Mouse (Mus musculus) kidney, adult 11 months (tissue): Measurements from ENCODE around the gene Rps6kb2.

Experiments used
- DNase-seq: peaks from one replicate; pipeline ENCODE4 v3.0.0; 2022

Gene Rps6kb2

GRCm38 (mm10) chr19:4162646-4163542 lies at the start of gene Rps6kb2:
Gene Rps6kb2 (minus strand): TSS chr19:4163354.
- peak; percentile 98 for DNase-seq

GRCm38 (mm10) chr19:4211891-4212588 lies 48.9 kb upstream of the Rps6kb2 start:
- no peak for DNase-seq

- DNase-seq, result no peak
Observed at GRCm38 (mm10) chr19:4208563-4208962, 45.4 kb upstream of the Rps6kb2 start.

- peak; percentile 79 for DNase-seq
Observed at GRCm38 (mm10) chr19:4206971-4207370, 43.8 kb upstream of the Rps6kb2 start.

- DNase-seq, result no peak
Observed at GRCm38 (mm10) chr19:4204889-4205288, 41.7 kb upstream of the Rps6kb2 start.

- DNase-seq, result no peak
Observed at GRCm38 (mm10) chr19:4203604-4204326, 40.6 kb upstream of the Rps6kb2 start.

- no peak for DNase-seq
Observed at GRCm38 (mm10) chr19:4203148-4203547, 40.0 kb upstream of the Rps6kb2 start.

GRCm38 (mm10) chr19:4202149-4202548 lies 39.0 kb upstream of the Rps6kb2 start:
- no peak for DNase-seq

- DNase-seq, result peak; percentile 98
Observed at GRCm38 (mm10) chr19:4201291-4201909, 38.2 kb upstream of the Rps6kb2 start, which contains the start of gene Rad9a. Gene Rad9a (minus strand): TSS chr19:4201662.

GRCm38 (mm10) chr19:4197180-4197579 lies 34.0 kb upstream of the Rps6kb2 start:
- DNase-seq, result no peak

- no peak for DNase-seq
Observed at GRCm38 (mm10) chr19:4196548-4196947, 33.4 kb upstream of the Rps6kb2 start.

GRCm38 (mm10) chr19:4196048-4196447 lies 32.9 kb upstream of the Rps6kb2 start:
- no peak for DNase-seq

- DNase-seq, result no peak
Observed at GRCm38 (mm10) chr19:4194776-4195650, 31.9 kb upstream of the Rps6kb2 start.

- DNase-seq, result no peak
Observed at GRCm38 (mm10) chr19:4194021-4194724, 31.0 kb upstream of the Rps6kb2 start.

- DNase-seq, result no peak
Observed at GRCm38 (mm10) chr19:4193129-4193528, 30.0 kb upstream of the Rps6kb2 start.

GRCm38 (mm10) chr19:4192251-4192985 lies 29.3 kb upstream of the Rps6kb2 start:
- no peak for DNase-seq

- DNase-seq, result peak; percentile 91
Observed at GRCm38 (mm10) chr19:4191528-4192250, 28.5 kb upstream of the Rps6kb2 start, which contains the start of gene Ppp1ca. Gene Ppp1ca (plus strand): TSS chr19:4192065.

- no peak for DNase-seq
Observed at GRCm38 (mm10) chr19:4190831-4191334, 27.7 kb upstream of the Rps6kb2 start, which contains the start of gene Tbc1d10c. Gene Tbc1d10c (minus strand): TSS chr19:4191284.

- no peak for DNase-seq
Observed at GRCm38 (mm10) chr19:4189051-4189620, 26.0 kb upstream of the Rps6kb2 start.
